Mouse (Mus musculus): ENCODE measurements around the gene Tspan3.

The Tspan3 gene

GRCm38 (mm10) chr9:56165377-56165776 lies at the start of gene Tspan3:
Gene Tspan3, minus strand, starts transcription at chr9:56165477.
- DNase-seq (ENCODE audit: low read depth in 2 of 2, low spot score in 2 of 2): no peak

- DNase-seq (ENCODE audit: low read depth in 2 of 2, low spot score in 2 of 2): peak in 1 of 2 experiments; percentile 39
Measured at GRCm38 (mm10) chr9:56213451-56214291, 48.4 kb upstream of the Tspan3 start.

GRCm38 (mm10) chr9:56208817-56209216 lies 43.5 kb upstream of the Tspan3 start:
- peak in 1 of 2 experiments; percentile 32 for DNase-seq (ENCODE audit: low read depth in 2 of 2, low spot score in 2 of 2)

GRCm38 (mm10) chr9:56207516-56207915 lies 42.2 kb upstream of the Tspan3 start:
- no peak for DNase-seq (ENCODE audit: low read depth in 2 of 2, low spot score in 2 of 2)

GRCm38 (mm10) chr9:56207083-56207482 lies 41.8 kb upstream of the Tspan3 start:
- DNase-seq (ENCODE audit: low read depth in 2 of 2, low spot score in 2 of 2): no peak

- DNase-seq (ENCODE audit: low read depth in 2 of 2, low spot score in 2 of 2): no peak
Measured at GRCm38 (mm10) chr9:56205336-56205735, 40.1 kb upstream of the Tspan3 start.

GRCm38 (mm10) chr9:56204316-56204715 lies 39.0 kb upstream of the Tspan3 start:
- DNase-seq (ENCODE audit: low read depth in 2 of 2, low spot score in 2 of 2): no peak

GRCm38 (mm10) chr9:56200645-56201314 lies 35.5 kb upstream of the Tspan3 start:
- DNase-seq (ENCODE audit: low read depth in 2 of 2, low spot score in 2 of 2): peak; percentile 75 to 86

- DNase-seq (ENCODE audit: low read depth in 2 of 2, low spot score in 2 of 2): no peak
Measured at GRCm38 (mm10) chr9:56200200-56200599, 34.9 kb upstream of the Tspan3 start.

- DNase-seq (ENCODE audit: low read depth in 2 of 2, low spot score in 2 of 2): no peak
Measured at GRCm38 (mm10) chr9:56196921-56197320, 31.6 kb upstream of the Tspan3 start.

- DNase-seq (ENCODE audit: low read depth in 2 of 2, low spot score in 2 of 2): no peak
Measured at GRCm38 (mm10) chr9:56195193-56195592, 29.9 kb upstream of the Tspan3 start.

GRCm38 (mm10) chr9:56191498-56192455 lies 26.5 kb upstream of the Tspan3 start:
- DNase-seq (ENCODE audit: low read depth in 2 of 2, low spot score in 2 of 2): no peak

- DNase-seq (ENCODE audit: low read depth in 2 of 2, low spot score in 2 of 2): no peak
Measured at GRCm38 (mm10) chr9:56180118-56180781, 15.0 kb upstream of the Tspan3 start.

GRCm38 (mm10) chr9:56179416-56180117 lies 14.3 kb upstream of the Tspan3 start:
- no peak for DNase-seq (ENCODE audit: low read depth in 2 of 2, low spot score in 2 of 2)

- DNase-seq (ENCODE audit: low read depth in 2 of 2, low spot score in 2 of 2): no peak
Measured at GRCm38 (mm10) chr9:56177354-56177753, 12.1 kb upstream of the Tspan3 start.

GRCm38 (mm10) chr9:56175316-56175715 lies 10.0 kb upstream of the Tspan3 start:
- DNase-seq (ENCODE audit: low read depth in 2 of 2, low spot score in 2 of 2): no peak

GRCm38 (mm10) chr9:56167690-56168089 lies 2.4 kb upstream of the Tspan3 start:
- no peak for DNase-seq (ENCODE audit: low read depth in 2 of 2, low spot score in 2 of 2)

GRCm38 (mm10) chr9:56166161-56166560 lies 884 bp upstream of the Tspan3 start:
- DNase-seq (ENCODE audit: low read depth in 2 of 2, low spot score in 2 of 2): no peak

- peak; percentile 77 for DNase-seq (ENCODE audit: low read depth in 2 of 2, low spot score in 2 of 2)
Measured at GRCm38 (mm10) chr9:56160341-56161141, 4.7 kb downstream of the Tspan3 start.

Measured in CD8-positive naive resting alpha-beta T cell, adult 2 months (primary cell).